Comparison of ENCODE assay signal across 39 mouse cellular contexts in genomic region chr5:29452352-29452751, GRCm38 (mm10). TPM values are rescaled to one million over a fixed set of nuclear protein-coding genes. Genes with fewer than 3 reads are reported as not detected.
"Had no signal": no experiment of that assay in that cellular context is flagged by ENCODE, and none has a peak within 500 bp of the region (broad histone marks: within the 10 kb centered on the region; RNA-seq: fewer than 3 reads in every experiment).

No protein-coding gene starts in this region.

- DNase-seq: gastrocnemius, adult 2 months; gastrocnemius, postnatal 10 days; gastrocnemius, postnatal 25 days; heart, adult 2 months; heart, postnatal 14 days; heart, postnatal 4 days; kidney, adult 18-20 months; kidney, adult 8-10 months; kidney, postnatal 14 days; kidney, postnatal 36 days; layer of hippocampus, adult 9-11 months; layer of hippocampus, postnatal 36 days; left cerebral cortex, postnatal 4 days had no signal

- H3K27me3 ChIP-seq: heart, embryonic 13.5 days; heart, embryonic 15.5 days; hindbrain, embryonic 13.5 days; hindbrain, embryonic 15.5 days; intestine, embryonic 15.5 days; kidney, embryonic 15.5 days; limb, embryonic 13.5 days; limb, embryonic 15.5 days; liver, embryonic 12.5 days had no signal

- H3K9ac ChIP-seq: heart, embryonic 13.5 days; heart, embryonic 15.5 days; hindbrain, embryonic 13.5 days; hindbrain, embryonic 15.5 days; intestine, embryonic 15.5 days; kidney, embryonic 15.5 days; limb, embryonic 13.5 days; limb, embryonic 15.5 days; liver, embryonic 12.5 days; liver, embryonic 14.5 days had no signal

- H3K27ac ChIP-seq: gastrocnemius, adult 2 months; heart, adult 2 months; heart, embryonic 13.5 days; heart, embryonic 15.5 days; hindbrain, embryonic 10.5 days; hindbrain, embryonic 13.5 days; hindbrain, embryonic 15.5 days; intestine, embryonic 15.5 days; kidney, embryonic 15.5 days; kidney, postnatal 0 days; limb, embryonic 13.5 days; limb, embryonic 15.5 days; liver, embryonic 12.5 days; liver, embryonic 14.5 days had no signal

- H3K4me2 ChIP-seq: heart, embryonic 11.5 days; heart, embryonic 13.5 days; heart, embryonic 15.5 days; hindbrain, embryonic 13.5 days; hindbrain, embryonic 15.5 days; intestine, embryonic 15.5 days; kidney, embryonic 15.5 days; limb, embryonic 13.5 days; limb, embryonic 15.5 days; liver, embryonic 12.5 days had no signal

- H3K4me1 ChIP-seq: hindbrain, embryonic 10.5 days; hindbrain, embryonic 13.5 days; hindbrain, embryonic 15.5 days; intestine, embryonic 15.5 days; kidney, embryonic 15.5 days; liver, embryonic 12.5 days had no signal

- H3K4me3 ChIP-seq: gastrocnemius, adult 2 months; heart, adult 2 months; heart, embryonic 13.5 days; heart, embryonic 15.5 days; hindbrain, embryonic 10.5 days; hindbrain, embryonic 13.5 days; hindbrain, embryonic 15.5 days; intestine, embryonic 15.5 days; kidney, embryonic 15.5 days; limb, embryonic 13.5 days; limb, embryonic 15.5 days; liver, embryonic 12.5 days had no signal

- ATAC-seq: inflammation-experienced regulatory T-cells, adult 6 months; intestine, embryonic 15.5 days; intestine, postnatal 0 days; liver, embryonic 12.5 days had no signal

- H3K9me3 ChIP-seq: heart, embryonic 13.5 days; heart, embryonic 15.5 days; hindbrain, embryonic 10.5 days; hindbrain, embryonic 13.5 days; hindbrain, embryonic 15.5 days; intestine, embryonic 15.5 days; kidney, embryonic 15.5 days; limb, embryonic 13.5 days; limb, embryonic 15.5 days; liver, embryonic 12.5 days had no signal

RNA-seq across cellular contexts. Expression of gene Mnx1, which starts 25.9 kb away (rescaled TPM):
- total RNA-seq: gastrocnemius, adult 2 months; gastrocnemius, postnatal 10 days; gastrocnemius, postnatal 25 days; gastrocnemius, postnatal 4 days; granulocyte monocyte progenitor cell, adult 5-6 weeks; heart, adult 2 months; heart, postnatal 14 days; heart, postnatal 4 days; layer of hippocampus, adult 18-20 months; layer of hippocampus, postnatal 14 days; layer of hippocampus, postnatal 36 days; left cerebral cortex, adult 18-20 months; left cerebral cortex, adult 8-10 months; left cerebral cortex, postnatal 10 days; left cerebral cortex, postnatal 25 days; left cerebral cortex, postnatal 4 days; liver, adult 2 months had no signal
- polyA plus RNA-seq: frontal cortex, adult 2 months; heart, adult 2 months; heart, embryonic 11.5 days; heart, embryonic 13.5 days; heart, embryonic 15.5 days; heart, postnatal 0 days; inflammation-experienced regulatory T-cells, adult 6 months; kidney, embryonic 15.5 days; kidney, postnatal 0 days; limb, embryonic 15.5 days; liver, adult 2 months; liver, embryonic 12.5 days; liver, embryonic 14.5 days had no signal
